Comparison of ENCODE assay signal across 24 mouse cellular contexts in the genomic region with DNA sequence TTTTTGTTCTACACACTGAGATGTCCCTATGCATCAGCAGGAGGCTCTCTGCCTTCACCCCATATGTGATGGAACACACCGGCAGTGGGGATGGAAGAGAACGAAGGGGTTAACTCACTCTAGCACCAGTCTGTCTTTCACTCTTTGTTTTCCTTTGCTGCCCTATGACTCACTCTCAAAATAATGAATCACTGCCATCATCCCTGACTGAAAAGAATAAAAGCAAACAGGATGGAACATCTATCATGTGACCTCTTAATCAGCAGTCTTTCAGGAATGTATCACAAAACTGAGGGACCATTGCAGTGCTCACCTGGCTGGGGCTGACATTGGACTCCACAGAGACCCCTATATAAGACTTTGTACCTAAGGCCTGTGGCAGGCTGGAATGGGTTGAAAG. TPM values are rescaled to one million over a fixed set of nuclear protein-coding genes. Genes with fewer than 3 reads are reported as not detected.
A peak's percentile ranks its signal among the peaks of the same experiment; 100 is the strongest.
DNase-seq lines count a peak whose midpoint lies in the region; ATAC-seq and TF ChIP-seq lines count a peak whose summit lies in the region.
"Had no signal": no experiment of that assay in that cellular context is flagged by ENCODE, and none has a peak within 500 bp of the region (broad histone marks: within the 10 kb centered on the region; RNA-seq: fewer than 3 reads in every experiment).

No protein-coding gene starts in this region.

- H3K79me2 ChIP-seq in C2C12 (ENCODE audit: control insufficient read depth, insufficient read depth): no peaks in the 10 kb centered on the region

- no peak overlapping the region for H3ac ChIP-seq in C2C12 (ENCODE audit: control insufficient read depth, insufficient read length, low read depth)

- no peak for ATAC-seq in megakaryocyte-erythroid progenitor cell, adult 5-6 weeks (replicated peaks; ENCODE audit: low FRiP score, low TSS enrichment, poor library complexity, severe bottlenecking)
- ATAC-seq in CD4-positive, CD25-positive, alpha-beta regulatory T cell, adult 4 months: no peak
- ATAC-seq: forebrain, embryonic 15.5 days; hindbrain, embryonic 16.5 days had no signal

- no peak for TF ChIP-seq CTCF in C2C12 (IDR thresholded peaks at IDR 0.05; ENCODE audit: control insufficient read depth, insufficient read depth, insufficient read length)

- DNase-seq in heart, adult 11 months: peak; percentile 78
- DNase-seq in heart, adult 9 months (ENCODE audit: low spot score in 2 of 2): no peak
- DNase-seq in 3134 (ENCODE audit: extremely low read depth, insufficient read length, low spot score) (peak; percentile 71), adipocyte (ENCODE audit: low spot score) (peak; percentile 23)
- DNase-seq in heart, postnatal 25 days (ENCODE audit: low spot score): no peak
- DNase-seq: cerebellum, adult 2 months; cerebellum, postnatal 25 days; gastrocnemius, postnatal 36 days; heart, adult 2 months; heart, postnatal 14 days; kidney, adult 11 months; kidney, postnatal 25 days; liver had no signal

- no peak overlapping the region for H3K4me3 ChIP-seq in C2C12 (ENCODE audit: insufficient read depth, poor library complexity, severe bottlenecking)
- H3K4me3 ChIP-seq: embryonic facial prominence, embryonic 12.5 days; forebrain, embryonic 10.5 days; forebrain, embryonic 15.5 days; heart, adult 2 months; kidney, embryonic 15.5 days; liver, embryonic 15.5 days; lung, embryonic 15.5 days had no signal

- no peaks in the 10 kb centered on the region for H3K27me3 ChIP-seq in C2C12 (ENCODE audit: control insufficient read depth, insufficient read depth, insufficient read length)

- intact Hi-C loops in heart, postnatal 25 days (cut with DNase I): no loop called here

- no peaks in the 10 kb centered on the region for H3K36me3 ChIP-seq in C2C12 (ENCODE audit: control insufficient read depth, insufficient read depth)
- H3K36me3 ChIP-seq: embryonic facial prominence, embryonic 12.5 days; forebrain, embryonic 10.5 days; forebrain, embryonic 15.5 days; kidney, embryonic 15.5 days; liver, embryonic 15.5 days; lung, embryonic 15.5 days had no signal

- H3K79me3 ChIP-seq in C2C12 (ENCODE audit: low read depth): no peaks in the 10 kb centered on the region

TF ChIP-seq in C2C12, 6 proteins besides CTCF, POLR2A, EP300 and RAD21:
- TF ChIP-seq MAX (IDR thresholded peaks at IDR 0.05) (peak; percentile 41), CEBPB (IDR thresholded peaks at IDR 0.05; ENCODE audit: low read depth) (no peak), USF1 (IDR thresholded peaks at IDR 0.05; ENCODE audit: low read depth) (peak; percentile 94), MYOD1 (IDR thresholded peaks at IDR 0.05; ENCODE audit: control insufficient read depth, insufficient read length, low read depth) (peak; percentile 23), MYOG (IDR thresholded peaks at IDR 0.05; ENCODE audit: control insufficient read depth, extremely low read depth, insufficient read length) (no peak), FOSL1 (IDR thresholded peaks at IDR 0.05; ENCODE audit: insufficient read depth, low read length, poor library complexity, severe bottlenecking) (peak; percentile 97)

RNA-seq across cellular contexts. Expression of a gene that starts 6.8 kb away (rescaled TPM):
- 19.1 TPM for polyA plus RNA-seq in C2C12 (2012; fragmentation: generic; extraction: Trizol)
- 14.7 and 16.3 TPM in 2 replicates for total RNA-seq in megakaryocyte-erythroid progenitor cell, adult 5-6 weeks (2014; fragmentation: Nextera tagmentation)
- 21.1 and 27.6 TPM in 2 replicates for total RNA-seq in megakaryocyte-erythroid progenitor cell, adult 5-6 weeks (2017)
- polyA plus RNA-seq in CD4-positive, CD25-positive, alpha-beta regulatory T cell, adult 4 months (2017; shearing (Covaris generic)): 10 to 100 TPM; 36.3 to 66.5 TPM
- 10 to 100 TPM; 20.6 to 23.0 TPM for total RNA-seq in heart, postnatal 25 days (2021)

RNA-seq across cellular contexts. Expression of a gene that starts 29.0 kb away (rescaled TPM):
- 19.7 TPM for polyA plus RNA-seq in C2C12 (2012; fragmentation: generic; extraction: Trizol)
- 0.59 and 0.64 TPM in 2 replicates for total RNA-seq in megakaryocyte-erythroid progenitor cell, adult 5-6 weeks (2014; fragmentation: Nextera tagmentation)
- total RNA-seq in megakaryocyte-erythroid progenitor cell, adult 5-6 weeks (2017): 1.0 and 1.2 TPM in 2 replicates
- polyA plus RNA-seq in CD4-positive, CD25-positive, alpha-beta regulatory T cell, adult 4 months (2017; shearing (Covaris generic)): 1 to 10 TPM in 1 of 2 experiments, under 1 TPM in 1; 0.77 to 1.2 TPM
- total RNA-seq in heart, postnatal 25 days (2021): 1 to 10 TPM; 8.2 to 8.9 TPM
- total RNA-seq: MEL had no signal

RNA-seq across cellular contexts. Expression of a gene that starts 33.6 kb away (rescaled TPM):
- polyA plus RNA-seq in C2C12 (2012; fragmentation: generic; extraction: Trizol): 5.3 TPM
- total RNA-seq in megakaryocyte-erythroid progenitor cell, adult 5-6 weeks (2014; fragmentation: Nextera tagmentation): 42.0 and 58.0 TPM in 2 replicates
- 32.6 and 48.8 TPM in 2 replicates for total RNA-seq in megakaryocyte-erythroid progenitor cell, adult 5-6 weeks (2017)
- polyA plus RNA-seq in CD4-positive, CD25-positive, alpha-beta regulatory T cell, adult 4 months (2017; shearing (Covaris generic)): 10 to 100 TPM; 16.3 to 17.1 TPM
- total RNA-seq in heart, postnatal 25 days (2021): 10 to 100 TPM; 24.9 to 25.6 TPM

Comparison
In these comparisons a context has a peak if more than half of its experiments do, and no peak if none do; other contexts are left out.
1. DNase-seq: peak in heart, adult 11 months (single experiment), 3134 (single experiment) and adipocyte (single experiment); none in heart, adult 9 months (0 of 2) and heart, postnatal 25 days (single experiment).
2. RNA of a gene that starts 29.0 kb away (total RNA-seq): 8.2 to 8.9 TPM in heart, postnatal 25 days; 0.59 to 1.2 TPM in megakaryocyte-erythroid progenitor cell, adult 5-6 weeks; every median in the first group is over 4 times any median in the second.